Mouse (Mus musculus): Measurements from ENCODE around the gene Slc39a9.

Gene Slc39a9

GRCm38 (mm10) chr12:80643693-80644505, at the start of gene Slc39a9, which contains the start of gene Erh:
Gene Slc39a9 (plus strand): TSS chr12:80643883.
Gene Erh (minus strand): TSS chr12:80644341.
- DNase-seq (ENCODE audit: low spot score), result peak; percentile 90

DNA sequence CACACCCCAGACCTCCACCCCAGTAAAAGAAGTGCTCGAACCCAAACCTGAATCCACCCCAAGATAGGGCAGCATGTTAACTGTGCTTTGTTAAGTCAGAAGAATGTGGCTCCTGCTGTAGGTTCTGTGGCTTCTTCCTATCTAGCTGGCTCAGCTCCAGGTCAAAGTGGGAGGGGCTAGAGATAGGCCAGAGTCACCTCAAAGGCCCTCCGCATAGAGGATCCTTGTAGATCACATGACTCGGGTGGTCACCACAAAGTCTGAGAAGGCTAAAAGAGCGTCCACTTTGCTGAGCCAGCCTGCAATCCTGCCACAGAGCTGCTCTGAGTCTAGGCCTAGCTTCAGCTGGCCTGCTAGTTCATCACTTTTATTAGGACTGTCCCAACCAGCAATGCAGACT, 49.5 kb upstream of the Slc39a9 start:
- no peak for DNase-seq (ENCODE audit: low spot score)

DNA sequence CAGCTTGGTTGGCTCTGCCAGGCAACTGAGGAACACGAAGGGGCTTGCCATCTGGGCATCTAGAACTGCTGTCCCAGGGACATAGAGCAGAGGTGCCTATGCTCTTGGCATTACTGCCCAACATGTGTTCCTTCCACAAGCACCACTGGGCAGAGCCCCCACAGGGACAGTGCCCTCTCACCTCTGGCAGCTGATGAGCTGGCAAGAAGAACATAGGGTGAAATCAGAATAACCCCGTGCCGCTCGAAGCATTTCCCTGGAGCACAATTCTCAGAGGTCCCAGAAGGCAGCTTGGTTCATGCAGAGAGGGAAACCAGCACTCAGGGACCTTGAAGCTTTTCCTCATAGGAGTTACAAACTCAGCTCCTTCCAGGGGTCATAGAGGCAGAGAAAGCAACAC, 48.9 kb upstream of the Slc39a9 start:
- DNase-seq (ENCODE audit: low spot score), result no peak

- no peak for DNase-seq (ENCODE audit: low spot score)
Observed at GRCm38 (mm10) chr12:80595566-80595965, 48.1 kb upstream of the Slc39a9 start.

- no peak for DNase-seq (ENCODE audit: low spot score)
Observed at GRCm38 (mm10) chr12:80595968-80596367, 47.7 kb upstream of the Slc39a9 start.

GRCm38 (mm10) chr12:80598236-80598635, 45.4 kb upstream of the Slc39a9 start:
- DNase-seq (ENCODE audit: low spot score), result no peak

DNA sequence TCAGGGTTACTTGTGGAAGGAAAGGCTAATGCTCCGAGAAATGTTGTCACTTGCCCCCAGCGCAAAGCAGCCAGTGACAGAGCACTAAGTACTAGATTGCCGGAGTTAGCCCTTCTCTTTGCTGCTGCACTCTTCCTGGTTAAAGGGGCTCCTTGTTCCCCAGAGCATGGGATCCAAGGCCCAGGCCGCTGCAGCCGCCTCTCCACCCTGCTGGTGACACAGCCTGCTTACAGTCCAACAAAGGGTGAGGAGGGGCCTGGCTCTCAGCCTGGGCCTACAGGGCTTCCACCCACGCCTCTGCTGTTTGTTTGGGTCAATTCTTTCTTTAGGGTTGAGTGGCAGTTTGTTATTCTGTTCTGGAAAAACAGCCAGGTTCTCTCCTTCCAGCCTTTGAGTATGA, 44.9 kb upstream of the Slc39a9 start:
- DNase-seq (ENCODE audit: low spot score), result peak; percentile 23

- no peak for DNase-seq (ENCODE audit: low spot score)
Observed at GRCm38 (mm10) chr12:80601597-80602269, 42.0 kb upstream of the Slc39a9 start.

DNA sequence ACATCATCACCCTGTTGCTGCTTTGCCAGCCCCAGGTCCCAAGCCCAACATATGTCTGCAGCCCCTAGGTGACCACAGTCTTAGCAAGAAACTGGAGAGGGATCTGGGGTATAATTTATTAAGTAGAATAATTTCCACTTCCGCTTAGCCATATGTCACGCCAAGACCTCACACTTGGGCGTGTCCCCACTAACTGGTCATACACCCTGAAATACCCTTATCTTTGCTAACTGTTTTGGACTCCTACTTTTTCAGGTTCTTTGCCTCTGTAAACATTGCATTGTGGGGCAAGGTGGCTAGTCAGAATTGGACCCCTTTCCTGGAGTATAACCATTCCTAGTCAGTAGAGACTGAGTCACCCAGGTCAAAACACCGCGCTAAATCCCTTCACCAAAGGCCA, 41.3 kb upstream of the Slc39a9 start:
- DNase-seq (ENCODE audit: low spot score), result no peak

- peak; percentile 44 for DNase-seq (ENCODE audit: low spot score)
Observed at GRCm38 (mm10) chr12:80603566-80603965, 40.1 kb upstream of the Slc39a9 start.

DNA sequence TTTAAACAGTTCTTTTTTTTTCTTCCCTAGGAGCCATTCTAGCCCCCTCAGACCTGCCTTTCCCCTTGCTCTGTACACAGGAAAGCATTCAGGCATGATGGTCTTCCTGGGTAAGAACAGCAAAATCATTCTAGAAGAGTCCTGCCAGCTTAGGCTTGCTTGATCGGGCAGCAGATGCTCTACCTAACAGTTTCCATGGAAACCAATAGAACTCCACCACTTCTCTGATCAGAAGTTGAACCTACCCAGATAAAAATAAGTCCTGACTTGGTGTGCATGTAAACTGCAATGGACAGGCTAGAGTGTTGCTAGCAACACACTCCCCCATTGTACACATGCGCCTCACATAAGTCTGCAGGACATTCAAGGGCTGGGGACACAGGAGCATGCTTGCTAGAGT, 39.5 kb upstream of the Slc39a9 start:
- no peak for DNase-seq (ENCODE audit: low spot score)

DNA sequence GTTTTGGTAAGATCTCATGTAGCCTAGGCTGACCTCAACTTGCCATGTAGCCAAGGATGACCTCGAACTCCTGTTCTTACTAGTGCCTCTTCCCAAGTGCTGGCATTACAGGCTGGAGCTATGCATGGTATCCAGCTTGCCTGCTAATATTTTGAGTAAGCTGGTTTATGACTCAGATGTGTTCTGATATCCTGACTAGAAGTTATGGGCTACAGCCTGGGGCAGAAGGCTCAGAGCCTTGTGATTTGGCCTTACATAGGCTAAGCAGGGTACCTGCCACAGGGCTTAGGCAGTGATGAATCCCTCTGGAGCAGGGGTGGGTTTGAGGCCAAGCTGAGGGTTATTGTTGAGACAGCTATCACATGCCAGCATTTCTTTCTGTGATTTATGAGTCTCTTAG, 35.1 kb upstream of the Slc39a9 start:
- no peak for DNase-seq (ENCODE audit: low spot score)

- peak; percentile 13 for DNase-seq (ENCODE audit: low spot score)
Observed at GRCm38 (mm10) chr12:80609928-80610327, 33.8 kb upstream of the Slc39a9 start.

DNA sequence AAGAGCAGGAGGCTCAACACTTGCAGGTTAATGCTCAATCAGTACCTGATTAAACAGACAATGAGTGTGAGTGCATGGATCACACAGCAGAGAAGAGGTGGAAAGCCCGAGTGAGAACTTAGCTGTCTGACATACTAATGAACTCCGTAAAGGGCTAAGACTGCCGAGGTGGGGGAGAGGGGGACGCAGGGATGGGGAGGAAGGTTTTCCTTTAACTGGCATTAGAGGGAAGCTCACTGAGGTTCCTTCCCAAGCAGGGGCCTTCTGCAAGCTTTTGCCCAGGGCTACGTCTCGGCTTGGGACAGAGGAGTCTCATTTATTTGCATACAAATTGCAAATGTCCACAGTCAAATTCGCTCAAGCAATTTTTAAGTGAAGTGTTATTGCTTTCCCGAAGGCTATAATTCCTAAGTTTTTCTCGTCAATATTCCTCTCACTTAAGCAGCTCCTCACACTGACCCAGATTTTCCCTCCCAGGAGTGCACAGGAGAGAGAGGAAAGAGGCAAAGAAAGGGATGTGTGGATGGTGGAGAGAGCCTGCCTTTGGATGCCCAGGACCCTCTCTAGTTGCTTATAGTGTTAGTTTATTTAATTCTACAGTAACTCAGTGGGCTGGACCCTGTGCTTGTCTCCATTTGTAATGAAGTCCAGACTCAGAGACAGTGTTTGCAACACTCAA, 31.4 kb upstream of the Slc39a9 start:
- DNase-seq (ENCODE audit: low spot score), result no peak

DNA sequence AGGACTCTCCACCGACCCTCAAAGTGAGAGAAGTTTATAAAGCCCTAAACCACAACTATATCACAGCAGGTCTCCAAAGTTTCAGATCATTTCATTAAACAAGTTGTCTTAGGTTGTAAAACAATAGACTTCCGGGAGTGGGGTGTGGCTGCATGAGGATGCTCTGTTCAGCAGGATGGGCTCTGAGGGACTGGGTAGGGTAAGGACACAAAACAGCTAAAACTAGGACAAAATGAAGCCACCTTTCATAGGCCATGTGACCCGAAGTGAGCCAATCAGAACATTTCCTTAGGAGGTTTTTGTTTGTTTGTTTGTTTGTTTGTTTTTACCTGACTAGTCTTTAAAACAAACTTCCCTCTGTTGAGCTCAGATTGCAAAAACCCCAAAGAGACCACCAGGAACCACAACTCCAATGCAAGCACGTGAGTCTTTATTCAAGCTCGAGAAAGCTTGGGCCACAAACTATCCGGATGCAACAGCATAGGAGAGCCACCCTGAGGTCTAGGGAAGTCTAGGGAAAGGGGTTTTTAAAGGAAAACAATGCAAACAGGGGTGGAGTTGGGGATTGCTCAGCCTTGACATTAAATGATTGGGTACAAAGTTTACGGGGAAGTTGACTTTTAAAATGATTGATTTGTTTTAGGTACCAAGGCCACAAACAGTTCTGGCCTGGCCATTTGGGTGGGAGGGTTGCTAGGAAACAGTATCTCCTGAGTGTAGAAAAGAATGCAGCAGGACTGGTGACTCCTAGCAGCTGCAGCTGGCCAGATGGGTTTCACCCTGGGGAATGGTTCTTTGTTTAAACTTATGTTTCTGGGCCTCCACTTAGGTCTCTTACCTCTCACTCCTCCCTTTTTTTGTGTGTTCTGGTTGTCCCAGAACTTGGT, 28.1 kb upstream of the Slc39a9 start:
- no peak for DNase-seq (ENCODE audit: low spot score)

DNA sequence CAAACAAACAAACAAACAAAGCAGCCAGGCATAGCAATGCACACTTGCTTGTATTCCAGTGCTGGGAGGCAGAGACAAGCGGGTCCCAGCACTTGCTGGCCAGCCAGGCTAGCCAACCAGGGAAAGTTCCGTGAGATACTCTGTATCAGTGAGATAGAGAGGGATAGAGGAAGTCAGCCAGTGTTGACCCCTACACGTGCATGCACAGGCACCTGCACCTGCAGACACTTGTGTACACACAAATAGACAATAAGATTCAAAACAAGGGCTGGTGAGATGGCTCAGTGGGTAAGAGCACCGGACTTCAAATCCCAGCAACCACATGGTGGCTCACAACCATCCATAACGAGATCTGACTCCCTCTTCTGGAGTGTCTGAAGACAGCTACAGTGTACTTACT, 23.2 kb upstream of the Slc39a9 start:
- DNase-seq (ENCODE audit: low spot score), result no peak

DNA sequence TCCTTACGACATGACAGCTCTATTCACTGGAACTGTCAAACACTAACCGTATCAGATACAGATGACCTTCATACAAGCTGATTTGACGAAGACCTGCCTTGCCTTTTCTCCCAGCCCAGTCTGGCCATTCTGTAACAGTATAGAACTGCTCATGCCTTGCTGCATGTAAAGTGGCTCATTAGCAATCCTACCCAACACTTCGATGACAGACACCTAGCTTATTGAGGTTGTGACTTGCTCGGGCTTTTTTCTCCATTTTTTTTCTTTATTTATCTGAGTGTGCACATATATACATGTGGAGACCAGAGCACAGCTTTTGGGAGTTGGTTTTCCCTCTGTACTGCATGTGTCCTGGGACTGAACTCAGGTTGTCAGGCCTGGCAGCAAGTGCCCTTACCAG, 11.9 kb upstream of the Slc39a9 start:
- DNase-seq (ENCODE audit: low spot score), result no peak

GRCm38 (mm10) chr12:80642725-80643692, 674 bp upstream of the Slc39a9 start:
- DNase-seq (ENCODE audit: low spot score), result no peak

DNA sequence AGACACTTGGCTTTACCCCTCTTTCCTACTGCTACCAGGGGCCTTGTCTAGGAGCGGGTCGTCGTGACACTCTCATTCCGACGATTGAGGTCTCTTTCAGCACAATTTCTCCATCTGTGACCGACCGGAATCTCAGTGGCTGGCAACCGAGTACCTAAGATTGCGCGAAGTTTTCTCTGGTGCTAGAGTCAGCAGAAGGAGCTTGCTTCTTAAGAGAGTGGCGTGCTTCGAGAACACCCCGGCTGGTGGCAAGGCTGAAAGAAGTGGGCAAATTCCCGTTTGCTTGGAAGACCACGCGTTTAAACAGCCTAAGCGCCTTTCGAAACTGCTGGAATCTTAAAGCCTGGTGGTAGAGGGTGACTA, 804 bp downstream of the Slc39a9 start:
- DNase-seq (ENCODE audit: low spot score), result no peak

DNA sequence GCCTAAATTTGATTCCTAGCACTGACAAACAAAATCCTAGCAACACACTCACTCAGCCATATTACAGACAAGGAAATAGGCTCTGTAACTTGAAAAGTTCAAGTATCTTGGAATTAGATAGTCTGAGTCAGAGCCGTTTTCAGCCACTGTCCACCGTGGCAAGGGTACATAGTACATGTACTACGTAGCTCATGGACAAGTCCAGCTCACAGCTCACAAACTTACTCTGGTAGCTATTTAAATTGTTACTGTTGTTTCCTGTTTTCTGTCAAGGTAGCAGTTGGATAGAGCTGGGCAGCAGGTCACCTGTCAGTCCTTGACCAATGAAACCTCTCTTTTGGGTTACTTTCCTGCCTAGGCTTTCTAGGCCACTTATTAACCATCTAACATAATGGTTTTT, 2.7 kb downstream of the Slc39a9 start:
- DNase-seq (ENCODE audit: low spot score), result no peak
